Mouse (Mus musculus) 416B (cell line): ENCODE data around the gene C1ql1.

Experiments
- DNase-seq: peaks from one replicate; pipeline ENCODE4 v3.0.0; 2011; ENCODE audit warnings: low read depth

Gene C1ql1

DNA sequence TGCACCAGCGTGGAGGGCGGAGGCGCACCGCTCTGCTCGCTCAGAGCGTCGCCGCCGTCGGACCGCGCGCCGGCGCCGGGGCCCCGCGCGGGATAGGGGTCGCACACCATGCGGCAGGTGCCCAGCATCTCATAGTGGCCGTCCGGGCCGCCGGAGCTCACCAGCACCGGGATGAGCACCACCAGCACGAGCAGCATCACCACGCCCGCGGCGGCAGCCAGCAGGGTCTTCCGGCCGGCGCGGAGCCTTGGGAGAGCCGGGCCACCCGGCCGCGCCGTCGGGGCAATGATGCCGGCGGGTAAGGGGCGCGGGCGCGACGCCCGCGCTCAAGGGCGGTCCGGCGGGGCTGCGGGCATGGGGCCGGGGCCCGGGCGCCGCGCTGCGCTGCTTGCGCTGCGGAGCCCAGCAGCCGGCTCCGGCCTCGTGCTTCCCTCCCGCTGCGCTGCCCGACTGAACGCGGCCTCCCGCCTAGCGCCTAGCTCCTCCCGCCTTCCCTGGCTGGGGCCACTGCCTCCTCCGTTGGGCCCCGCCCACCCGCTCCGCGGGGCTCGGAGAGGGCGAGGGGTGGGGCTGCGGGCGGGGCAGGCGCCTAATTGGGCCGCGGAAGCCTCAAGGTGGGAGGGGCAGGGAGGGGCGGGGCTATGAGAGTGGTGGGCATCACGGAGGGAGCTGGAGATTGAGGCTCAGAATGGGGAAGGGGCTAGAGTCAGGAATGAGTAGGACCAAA is at the start of gene C1ql1:
TSS of gene C1ql1 (minus strand) at position 424 of the 727 bp plus-strand sequence.
- no peak for DNase-seq

GRCm38 (mm10) chr11:102994952-102995351 is 48.5 kb upstream of the C1ql1 start:
- no peak for DNase-seq

GRCm38 (mm10) chr11:102993420-102994029 is 47.0 kb upstream of the C1ql1 start:
- no peak for DNase-seq

- DNase-seq = peak; percentile 56
These were observed 46.5 kb upstream of the C1ql1 start for GRCm38 (mm10) chr11:102992940-102993339.

- DNase-seq = no peak
These were observed 45.2 kb upstream of the C1ql1 start for GRCm38 (mm10) chr11:102991681-102992080.

GRCm38 (mm10) chr11:102990152-102990663 is 43.7 kb upstream of the C1ql1 start:
- DNase-seq = no peak

DNA sequence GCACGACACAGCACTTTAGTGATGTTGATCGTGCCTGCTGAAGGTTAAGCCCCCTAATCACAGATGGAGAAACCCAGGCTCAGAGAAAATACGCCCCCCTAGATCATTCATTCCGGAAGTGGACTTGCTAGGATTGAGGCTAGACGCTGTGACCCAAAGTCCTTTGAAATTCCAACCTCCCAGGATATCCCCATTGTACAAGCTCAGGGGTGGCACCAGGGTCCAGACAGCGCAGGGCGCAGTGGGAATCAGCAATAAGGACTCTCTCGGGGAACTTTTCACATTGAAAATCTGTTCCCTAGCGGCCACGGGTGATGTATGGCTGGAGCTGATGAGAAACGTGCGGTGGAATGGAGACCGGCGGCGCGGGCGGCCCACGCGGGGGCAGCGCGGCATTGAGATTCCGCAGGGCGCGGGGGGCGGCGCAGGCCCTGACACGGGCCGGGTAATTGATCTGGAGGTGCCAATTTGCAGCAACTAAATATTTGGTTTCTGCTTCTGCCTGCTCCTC is 43.2 kb upstream of the C1ql1 start:
- DNase-seq = no peak

DNA sequence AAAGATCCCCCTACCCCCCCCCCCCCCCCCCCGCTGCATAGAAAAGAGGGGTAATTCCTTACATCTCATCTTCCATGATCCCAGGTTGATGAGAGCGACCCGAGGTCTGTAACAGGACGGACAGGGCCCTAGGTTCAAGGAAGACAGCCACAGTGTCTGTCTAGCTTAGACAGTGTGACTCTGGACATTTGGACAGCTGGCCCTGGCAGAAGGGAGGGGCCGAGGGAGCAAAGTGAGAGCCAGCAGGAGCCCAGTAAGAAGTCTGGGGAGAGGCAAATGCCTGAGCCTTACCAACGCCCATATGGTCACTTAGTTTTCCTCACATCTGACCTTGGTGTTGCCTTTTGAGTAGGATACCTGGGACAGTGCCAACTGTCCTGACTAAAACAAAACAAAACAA is 38.7 kb upstream of the C1ql1 start:
- DNase-seq = no peak

DNA sequence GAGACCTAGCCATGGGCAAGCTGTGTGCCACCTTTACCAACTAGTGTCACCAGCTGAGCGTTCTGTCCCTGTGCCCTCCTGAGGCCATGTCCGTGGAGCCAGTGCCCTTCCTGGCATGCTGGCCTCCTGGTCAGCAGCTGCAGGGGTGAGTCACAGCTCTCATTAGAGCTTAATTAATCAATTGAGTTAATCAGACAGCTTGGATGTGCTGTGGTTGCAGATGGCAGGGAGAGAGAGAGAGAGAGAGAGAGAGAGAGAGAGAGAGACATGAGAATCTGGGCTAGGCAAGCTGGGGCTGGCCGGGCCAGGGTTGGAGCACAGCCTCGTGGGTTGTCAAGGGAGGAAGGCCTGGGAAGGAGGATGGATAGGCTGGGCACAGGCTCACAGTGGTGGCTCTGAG is 38.1 kb upstream of the C1ql1 start:
- DNase-seq = no peak

DNA sequence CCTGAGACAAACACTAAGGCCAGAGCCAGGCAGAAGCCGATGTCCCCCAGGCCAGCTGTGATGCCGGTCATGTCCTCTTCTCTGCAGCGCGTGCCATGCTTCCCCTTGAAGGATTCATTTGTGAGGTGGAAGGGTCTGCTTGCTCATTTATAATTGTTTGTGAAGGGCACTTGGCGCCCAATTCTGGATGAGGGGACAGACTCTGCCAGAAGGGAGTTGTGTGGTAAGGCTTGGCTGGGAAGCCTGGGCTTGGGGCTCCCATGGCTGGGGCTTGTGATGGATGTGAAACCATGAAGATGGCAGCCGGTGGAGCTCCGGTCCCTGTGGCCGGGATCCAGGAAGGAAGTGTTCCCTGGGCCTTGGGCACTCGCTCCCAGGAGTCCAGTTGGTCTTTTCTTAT is 37.6 kb upstream of the C1ql1 start:
- DNase-seq = no peak

DNA sequence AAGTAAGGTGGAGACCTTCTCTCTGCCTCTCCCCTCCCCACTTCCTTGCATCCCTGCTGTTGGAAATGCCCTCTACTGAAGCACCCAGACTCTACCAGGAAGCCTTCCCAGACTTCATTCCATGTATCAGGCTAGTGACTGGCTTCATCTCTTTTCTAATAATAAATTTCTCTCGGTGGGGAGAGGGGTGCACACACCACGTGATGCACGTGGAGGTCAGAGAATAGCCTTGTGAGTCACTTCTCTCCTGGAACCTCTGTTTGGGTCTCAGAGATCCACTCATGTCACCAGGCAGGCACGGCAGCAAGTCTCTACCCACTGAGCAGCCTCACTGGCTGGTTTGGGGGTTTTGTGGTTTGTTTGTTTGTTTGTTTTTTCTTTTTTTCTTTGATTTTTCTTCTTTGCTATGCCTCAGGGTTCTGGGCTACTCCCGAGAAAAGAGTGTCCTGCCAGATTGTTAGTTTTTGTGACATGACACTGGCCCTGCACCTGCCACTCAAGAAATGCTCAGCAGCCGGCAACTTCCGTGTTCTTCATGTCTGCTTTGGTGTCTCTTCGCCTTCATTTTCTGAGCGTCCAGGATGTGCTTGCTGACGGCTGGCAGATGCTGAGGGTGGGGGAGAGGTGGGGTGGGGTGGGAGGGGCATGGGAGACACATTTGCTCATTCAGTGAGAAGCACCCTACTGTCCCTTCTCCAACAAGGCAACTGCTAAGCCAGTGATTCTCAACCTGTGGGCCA is 34.8 kb upstream of the C1ql1 start:
- DNase-seq = no peak

GRCm38 (mm10) chr11:102978052-102978666 is 31.7 kb upstream of the C1ql1 start:
- peak; percentile 9 for DNase-seq

GRCm38 (mm10) chr11:102975966-102976365 is 29.5 kb upstream of the C1ql1 start:
- peak; percentile 46 for DNase-seq

DNA sequence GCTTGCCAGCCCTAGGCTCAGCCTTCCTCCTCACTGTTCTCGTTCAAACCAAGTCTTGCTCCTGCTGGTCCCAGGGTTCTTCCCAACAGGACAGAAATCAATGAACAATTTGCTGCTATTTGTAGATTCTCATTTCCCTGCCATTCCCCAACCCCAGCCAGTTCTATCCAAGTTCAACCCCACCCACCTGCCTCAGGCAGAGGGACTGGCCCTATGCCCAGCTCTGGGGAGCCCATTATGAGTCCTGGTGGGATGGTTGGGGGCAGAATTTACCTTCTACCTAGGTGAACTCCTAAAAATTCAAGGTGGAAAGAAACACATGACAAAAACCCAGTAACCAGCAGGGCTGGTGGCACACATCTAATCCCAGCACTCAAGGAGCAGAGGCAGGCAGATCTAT is 25.8 kb upstream of the C1ql1 start:
- DNase-seq = no peak

DNA sequence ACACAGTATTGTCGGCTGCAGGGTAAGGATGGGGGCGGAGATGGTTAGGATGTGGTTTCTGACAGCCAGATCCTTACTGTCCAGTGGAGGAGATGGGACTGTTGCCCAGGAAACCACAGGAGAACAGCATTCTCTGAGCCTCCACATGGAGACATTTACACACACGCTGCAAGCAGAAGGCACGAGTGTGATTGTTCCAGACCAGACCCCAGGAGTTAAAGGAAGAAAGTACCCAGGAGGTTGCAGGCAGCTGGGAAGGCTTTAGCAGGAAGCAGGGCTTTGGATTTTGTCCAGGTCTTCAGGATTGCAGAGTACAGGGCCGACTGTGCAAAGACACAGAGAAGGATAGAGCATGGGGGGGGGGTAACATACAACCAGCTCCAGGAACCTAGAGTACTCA is 25.1 kb upstream of the C1ql1 start:
- DNase-seq = peak; percentile 9

- no peak for DNase-seq
These were observed 18.1 kb upstream of the C1ql1 start for GRCm38 (mm10) chr11:102964547-102965091.

- DNase-seq = no peak
These were observed 17.5 kb upstream of the C1ql1 start for GRCm38 (mm10) chr11:102963855-102964546.

DNA sequence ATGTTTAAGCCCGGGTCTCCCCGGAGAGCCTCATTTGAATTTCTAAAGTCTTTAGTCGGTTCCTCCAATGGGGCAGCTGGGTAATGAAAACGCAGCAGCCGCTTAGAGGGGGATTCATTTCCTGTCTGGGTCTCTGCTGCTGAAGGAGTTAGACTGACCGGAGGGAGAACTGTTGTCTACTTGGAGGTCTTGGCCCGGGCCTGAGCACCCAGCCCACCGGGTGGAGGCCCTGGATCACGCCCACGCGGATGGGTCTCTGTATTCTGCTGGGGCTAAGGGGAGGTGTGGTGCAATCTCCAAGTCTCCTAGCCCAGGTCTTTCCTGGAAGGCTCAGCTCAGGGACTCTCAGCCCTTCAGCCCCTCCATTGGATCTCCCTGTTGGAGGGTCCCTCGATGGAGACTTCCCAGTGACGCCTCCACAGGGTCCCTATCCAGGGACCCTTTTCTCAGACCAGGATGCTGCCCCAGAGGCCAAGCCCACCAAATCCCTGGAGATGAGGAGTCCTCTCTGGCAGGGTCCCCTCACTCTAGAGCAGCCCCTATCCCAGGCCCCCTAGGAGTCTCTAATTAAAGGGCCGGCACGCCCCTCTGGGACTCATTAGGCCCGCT is 16.9 kb upstream of the C1ql1 start:
- no peak for DNase-seq

GRCm38 (mm10) chr11:102962861-102963245 is 16.4 kb upstream of the C1ql1 start:
- no peak for DNase-seq

DNA sequence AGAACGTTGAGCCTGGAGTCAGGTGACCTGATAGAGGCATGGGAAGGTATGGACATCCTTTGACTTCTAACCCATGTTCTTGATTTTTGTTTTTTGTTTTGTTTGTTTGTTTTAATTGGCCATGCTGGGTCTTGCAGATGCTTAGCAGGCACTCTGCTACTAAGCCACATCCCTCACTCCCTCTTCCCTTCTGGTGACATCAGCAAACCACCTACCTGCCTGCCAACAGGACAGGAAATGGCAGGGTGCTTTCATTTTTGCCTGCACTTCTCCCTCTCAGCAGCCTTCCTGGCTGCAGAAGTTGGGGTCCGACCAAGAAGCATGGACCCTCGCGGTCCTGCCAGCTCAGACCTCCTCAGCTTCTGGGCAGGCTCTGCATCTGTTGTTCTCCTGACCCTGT is 14.6 kb upstream of the C1ql1 start:
- no peak for DNase-seq

DNA sequence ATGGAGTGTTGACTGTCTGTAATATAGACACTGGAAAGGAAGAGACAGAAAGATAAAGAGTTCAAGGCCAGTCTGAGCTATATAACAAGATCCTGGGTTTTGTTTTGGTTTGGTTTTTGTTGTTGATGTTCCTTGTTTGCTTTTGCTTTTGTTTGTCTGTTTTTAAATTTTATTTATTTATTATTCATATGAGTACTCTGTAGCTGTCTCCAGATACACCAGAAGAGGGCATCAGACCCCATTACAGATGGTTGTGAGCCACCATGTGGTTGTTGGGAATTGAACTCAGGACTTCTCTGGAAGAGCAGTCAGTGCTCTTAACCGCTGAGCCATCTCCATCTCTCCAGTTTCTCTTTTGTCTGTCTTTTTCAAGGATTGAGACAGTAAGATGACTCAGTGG is 12.4 kb upstream of the C1ql1 start:
- DNase-seq = peak; percentile 8
